Mouse (Mus musculus) Patski (cell line): ENCODE measurements around the gene Kntc1. TPM values are rescaled to one million over a fixed set of nuclear protein-coding genes. Genes with fewer than 3 reads are reported as not detected.

ENCODE experiments used
- ATAC-seq: fragments of 100-300 bp; one replicate; pipeline ENCODE4 v1.8.0; 2021
- CTCF ChIA-PET: fragments of 350-600 bp; sonication (Branson Sonifier 250); formaldehyde crosslinking; loops from one replicate; lab custom pipeline; 2022; ENCODE audit warnings: inconsistent platforms; lab: Charles Lee
- POLR2A ChIA-PET: fragments of 350-600 bp; sonication (Branson Sonifier 250); formaldehyde crosslinking; loops from one replicate; lab custom pipeline; 2022; ENCODE audit warnings: antibody characterized with exemption, inconsistent platforms; lab: Charles Lee
- DNase-seq: peaks from one replicate; pipeline ENCODE4 v3.0.0-alpha.2; 2011; ENCODE audit warnings: low read depth, low spot score
- H3K27me3 ChIP-seq: fragments of 371-371 bp; one replicate; pipeline ENCODE4 v1.5.1; 2021
- CTCF ChIP-seq: fragments of 100-300 bp; IDR thresholded peaks from one replicate; pipeline ENCODE4 v1.5.1; 2021
- in situ Hi-C: fragments of 300-500 bp; cut with MboI; formaldehyde crosslinking; loops from 3 replicates; pipeline ENCODE4 v1.11.1; 2018; ENCODE audit warnings: low pct_unique_long_range_greater_than_20kb, mixed read lengths
- polyA plus RNA-seq: library from polyadenylated mRNA; unstranded; gene quantifications from one replicate; pipeline ENCODE4 v1.2.3, GENCODE M21; 2021

Kntc1 gene
- polyA plus RNA-seq, 1 experiment from 2014 or later: 25.5 TPM

GRCm38 (mm10) chr5:123832309-123832708 is 82.8 kb downstream of the Kntc1 start:
- CTCF ChIA-PET: interaction anchor here (0.8 to 1.3 kb wide), 2 partner anchors 13 to 15 kb away, joined by 3 read pairs; no protein-coding TSS in a partner anchor
- POLR2A ChIA-PET: interaction anchor here (0.6 kb wide), 1 partner anchor 12 kb away, joined by 4 read pairs; no protein-coding TSS in a partner anchor
- no peak for ATAC-seq
- TF ChIP-seq CTCF: no peak
- DNase-seq: no peak
- in situ Hi-C loops: no loop called here
- no peaks in the 10 kb centered on the region for H3K27me3 ChIP-seq

- DNase-seq (no peak), ATAC-seq (no peak)
- no peaks in the 10 kb centered on the region for H3K27me3 ChIP-seq
- in situ Hi-C loops: loop anchor here (5.0 kb wide), 1 partner anchor 57 kb away; no protein-coding TSS in a partner anchor
- CTCF ChIA-PET: no interaction called here
- POLR2A ChIA-PET: no interaction called here
- TF ChIP-seq CTCF: no peak
These were observed 85.3 kb downstream of the Kntc1 start for GRCm38 (mm10) chr5:123834836-123835235.

DNA sequence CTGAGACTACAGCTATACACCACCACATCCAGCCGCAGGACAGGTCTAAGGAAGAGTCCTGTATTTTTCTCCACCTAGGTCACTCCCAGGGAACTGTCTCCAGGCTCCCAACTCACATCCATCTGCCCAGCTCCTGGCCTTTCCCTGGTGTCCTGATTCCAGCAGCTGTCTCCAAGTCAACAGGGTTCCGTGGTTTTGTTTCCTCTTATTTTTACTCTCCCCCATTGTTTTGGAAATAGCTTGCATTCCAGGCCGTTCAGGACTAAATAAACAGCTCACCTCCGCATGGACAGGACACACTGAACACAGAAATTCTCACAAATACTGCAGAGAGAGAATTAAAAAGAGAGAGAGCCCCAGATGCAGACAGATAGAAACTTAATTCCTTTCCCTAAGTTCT is 87.9 kb downstream of the Kntc1 start:
- CTCF ChIA-PET: no interaction called here
- POLR2A ChIA-PET: interaction anchor here (0.6 kb wide), 1 partner anchor 354 kb away, joined by 5 read pairs; no protein-coding TSS in a partner anchor
- in situ Hi-C loops: loop anchor here (5.0 kb wide), 1 partner anchor 55 kb away; no protein-coding TSS in a partner anchor

DNA sequence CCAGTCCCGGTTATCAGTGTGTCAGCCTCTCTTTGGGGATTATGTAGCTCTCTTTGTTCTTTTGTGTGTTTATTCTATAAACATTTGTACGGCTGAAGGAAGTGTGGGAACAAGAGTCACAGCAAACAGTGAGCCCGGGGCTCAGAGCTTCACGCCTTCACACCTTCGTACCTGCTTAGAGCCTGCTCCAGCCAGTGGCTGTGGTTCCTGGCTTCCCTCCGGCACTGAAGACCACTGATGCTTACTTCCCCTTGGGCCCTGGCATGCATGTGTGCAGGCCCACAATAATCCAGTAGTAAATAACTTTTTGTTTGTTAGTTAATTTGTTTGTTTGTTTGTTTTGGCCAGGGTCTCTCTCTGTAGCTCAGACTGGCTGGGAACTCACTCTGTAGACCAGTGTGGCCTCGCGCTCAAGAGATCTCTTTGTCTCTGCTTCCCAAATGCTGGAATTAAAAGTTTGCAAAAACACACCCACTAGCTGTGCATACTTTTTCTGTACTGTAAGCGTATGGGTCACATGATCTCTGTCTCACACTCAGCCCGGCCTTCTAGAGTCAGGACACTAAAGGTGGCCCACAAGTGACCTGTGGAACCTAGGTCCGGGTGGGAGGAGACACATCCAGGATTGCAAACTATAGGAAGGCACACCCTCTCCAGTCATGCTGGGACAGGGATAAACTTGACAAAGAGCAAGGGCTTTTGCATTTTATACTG is 92.9 kb downstream of the Kntc1 start:
- ChIA-PET POLR2A (no interaction called here), CTCF (no interaction called here)
- ATAC-seq (no peak), DNase-seq (no peak)
- TF ChIP-seq CTCF: no peak
- no peaks in the 10 kb centered on the region for H3K27me3 ChIP-seq
- in situ Hi-C loops: no loop called here

More for the DNA sequence above, 87.9 kb downstream of the Kntc1 start:
- ATAC-seq (no peak), DNase-seq (no peak)
- no peaks in the 10 kb centered on the region for H3K27me3 ChIP-seq
- no peak for TF ChIP-seq CTCF

GRCm38 (mm10) chr5:123842935-123843282 is 93.4 kb downstream of the Kntc1 start:
- POLR2A ChIA-PET: no interaction called here
- ATAC-seq (no peak), DNase-seq (no peak)
- in situ Hi-C loops: no loop called here
- CTCF ChIA-PET: no interaction called here
- TF ChIP-seq CTCF: no peak
- H3K27me3 ChIP-seq: no peaks in the 10 kb centered on the region

GRCm38 (mm10) chr5:123843816-123844215 is 94.3 kb downstream of the Kntc1 start:
- no peak for DNase-seq
- H3K27me3 ChIP-seq: no peaks in the 10 kb centered on the region
- ChIA-PET POLR2A (interaction anchor here (0.7 to 0.9 kb wide), 2 partner anchors 11 to 70 kb away, joined by 3 to 4 read pairs; no protein-coding TSS in a partner anchor), CTCF (no interaction called here)
- no peak for TF ChIP-seq CTCF
- no peak for ATAC-seq
- in situ Hi-C loops: no loop called here

GRCm38 (mm10) chr5:123844316-123844715 is 94.8 kb downstream of the Kntc1 start:
- POLR2A ChIA-PET: interaction anchor here (0.7 to 0.9 kb wide), 2 partner anchors 12 to 69 kb away, joined by 3 to 4 read pairs; no protein-coding TSS in a partner anchor
- no peaks in the 10 kb centered on the region for H3K27me3 ChIP-seq
- CTCF ChIA-PET: no interaction called here
- DNase-seq (no peak), ATAC-seq (no peak)
- in situ Hi-C loops: no loop called here
- no peak for TF ChIP-seq CTCF

- in situ Hi-C loops: no loop called here
- no peak for TF ChIP-seq CTCF
- no peak for ATAC-seq
- POLR2A ChIA-PET: no interaction called here
- no peak for DNase-seq
- CTCF ChIA-PET: no interaction called here
- H3K27me3 ChIP-seq: no peaks in the 10 kb centered on the region
These were observed 101.9 kb downstream of the Kntc1 start for GRCm38 (mm10) chr5:123851398-123851797.

DNA sequence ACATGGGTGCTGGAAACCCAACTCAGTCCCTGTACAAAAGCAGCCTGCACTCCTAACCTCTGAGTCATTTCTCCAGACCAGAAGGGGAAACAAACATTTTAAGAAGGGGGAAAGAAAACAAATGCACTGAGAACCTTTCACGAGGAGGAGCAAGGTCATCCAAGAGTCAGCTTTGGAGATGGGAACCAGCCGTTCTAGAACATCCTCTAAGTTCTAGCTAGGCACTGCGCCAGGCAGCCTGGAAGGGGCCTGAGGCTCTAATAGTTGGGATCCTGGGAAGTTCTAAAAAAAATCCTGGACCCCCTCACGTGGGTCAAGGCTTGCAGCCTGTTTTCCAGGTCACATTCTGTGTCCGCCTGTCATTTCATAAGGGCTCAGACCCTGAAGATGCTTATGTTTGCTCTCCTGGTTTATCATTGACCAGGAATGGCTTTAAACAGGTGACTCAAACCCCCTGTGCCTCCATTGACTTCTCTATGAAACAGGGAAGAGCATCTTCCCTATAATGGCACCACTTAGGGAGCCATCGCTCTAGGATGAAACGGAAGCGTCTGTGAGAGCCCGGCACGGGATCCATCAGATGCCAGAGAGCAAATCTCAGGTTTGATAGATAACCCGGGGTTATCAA is 104.5 kb downstream of the Kntc1 start:
- in situ Hi-C loops: no loop called here
- TF ChIP-seq CTCF: no peak
- ATAC-seq (no peak), DNase-seq (no peak)
- ChIA-PET CTCF (no interaction called here), POLR2A (no interaction called here)
- no peaks in the 10 kb centered on the region for H3K27me3 ChIP-seq

GRCm38 (mm10) chr5:123854511-123854910 is 105.0 kb downstream of the Kntc1 start:
- DNase-seq (no peak), ATAC-seq (no peak)
- in situ Hi-C loops: no loop called here
- TF ChIP-seq CTCF: no peak
- H3K27me3 ChIP-seq: no peaks in the 10 kb centered on the region
- POLR2A ChIA-PET: no interaction called here
- CTCF ChIA-PET: no interaction called here

GRCm38 (mm10) chr5:123858798-123859197 is 109.3 kb downstream of the Kntc1 start:
- POLR2A ChIA-PET: no interaction called here
- H3K27me3 ChIP-seq: no peaks in the 10 kb centered on the region
- DNase-seq (no peak), ATAC-seq (no peak)
- CTCF ChIA-PET: interaction anchor here (1.6 kb wide), 1 partner anchor 11 kb away, joined by 6 read pairs; no protein-coding TSS in a partner anchor
- no peak for TF ChIP-seq CTCF
- in situ Hi-C loops: no loop called here
